Comparison of ENCODE assay signal across 13 mouse cellular contexts in the genomic region with DNA sequence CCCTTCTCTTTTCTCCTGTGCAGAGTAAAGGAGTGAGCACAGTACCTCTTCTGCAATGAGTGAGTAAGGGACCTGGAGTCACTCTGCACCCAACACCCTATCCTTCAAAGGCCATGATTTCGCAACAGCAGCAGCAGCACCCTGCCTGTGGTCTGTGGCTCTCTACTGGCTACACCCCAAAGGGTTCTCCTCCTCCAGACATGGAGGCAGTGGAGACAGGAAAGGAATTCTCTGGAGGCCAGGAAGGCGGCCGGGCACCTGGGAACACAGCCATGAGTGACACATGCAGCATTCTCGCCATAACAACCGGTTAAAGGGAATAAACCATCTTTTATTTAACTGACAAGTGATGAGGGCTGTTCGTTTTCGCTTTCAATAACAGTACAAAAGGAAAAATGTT.
DNase-seq lines count a peak whose midpoint lies in the region; ATAC-seq and TF ChIP-seq lines count a peak whose summit lies in the region.
"Had no signal": no experiment of that assay in that cellular context is flagged by ENCODE, and none has a peak within 500 bp of the region (broad histone marks: within the 10 kb centered on the region; RNA-seq: fewer than 3 reads in every experiment).

No protein-coding gene starts in this region.

- ATAC-seq in forebrain, embryonic 14.5 days, result no peak
- no peak for ATAC-seq in midbrain, embryonic 14.5 days (ENCODE audit: low FRiP score, low TSS enrichment)
- no peak for ATAC-seq in midbrain, embryonic 15.5 days (replicated peaks)

- no peaks in the 10 kb centered on the region for H3K4me1 ChIP-seq in forebrain, embryonic 14.5 days (ENCODE audit: control insufficient read depth, insufficient read depth, low read length)
- no peaks in the 10 kb centered on the region for H3K4me1 ChIP-seq in forebrain, embryonic 10.5 days
- H3K4me1 ChIP-seq in midbrain, embryonic 14.5 days (ENCODE audit: control insufficient read depth, insufficient read depth, low read length), result no peaks in the 10 kb centered on the region
- H3K4me1 ChIP-seq in midbrain, embryonic 15.5 days, result no peaks in the 10 kb centered on the region; the same call in 1 of the 2 replicates
- H3K4me1 ChIP-seq: liver, embryonic 15.5 days had no signal

- H3K27me3 ChIP-seq in forebrain, embryonic 14.5 days (replicated peaks; ENCODE audit: control insufficient read depth, insufficient read depth, low read length), result no peaks in the 10 kb centered on the region
- H3K27me3 ChIP-seq in forebrain, embryonic 10.5 days (ENCODE audit: poor library complexity, severe bottlenecking), result no peaks in the 10 kb centered on the region
- no peaks in the 10 kb centered on the region for H3K27me3 ChIP-seq in midbrain, embryonic 14.5 days (ENCODE audit: control insufficient read depth, insufficient read depth, low read length)
- no peaks in the 10 kb centered on the region for H3K27me3 ChIP-seq in midbrain, embryonic 15.5 days (replicated peaks)
- no peaks in the 10 kb centered on the region for H3K27me3 ChIP-seq in myocyte (ENCODE audit: control insufficient read depth, insufficient read depth, insufficient read length)
- H3K27me3 ChIP-seq: liver, embryonic 15.5 days had no signal

- H3K9me3 ChIP-seq in forebrain, embryonic 14.5 days (replicated peaks; ENCODE audit: control insufficient read depth, low read length), result no peaks in the 10 kb centered on the region
- H3K9me3 ChIP-seq in forebrain, embryonic 10.5 days, result peaks cover 11% of the 10 kb centered on the region; the same call in 1 of the 2 replicates
- no peaks in the 10 kb centered on the region for H3K9me3 ChIP-seq in midbrain, embryonic 14.5 days (ENCODE audit: control insufficient read depth, low read length)
- H3K9me3 ChIP-seq in midbrain, embryonic 15.5 days, result no peaks in the 10 kb centered on the region
- H3K9me3 ChIP-seq: liver, embryonic 15.5 days had no signal

- no peaks in the 10 kb centered on the region for H3K79me2 ChIP-seq in myocyte (ENCODE audit: control insufficient read depth, insufficient read depth)

- no peak overlapping the region for H3K4me2 ChIP-seq in forebrain, embryonic 14.5 days (ENCODE audit: low read length)
- H3K4me2 ChIP-seq in midbrain, embryonic 14.5 days (ENCODE audit: low read length), result no peak overlapping the region
- no peak overlapping the region for H3K4me2 ChIP-seq in midbrain, embryonic 15.5 days
- H3K4me2 ChIP-seq in myocyte (ENCODE audit: low read depth), result peak overlapping the region; percentile 42
- H3K4me2 ChIP-seq: embryonic facial prominence, embryonic 13.5 days; liver, embryonic 15.5 days; midbrain, embryonic 11.5 days had no signal

- DNase-seq in forebrain, embryonic 14.5 days (ENCODE audit: low spot score), result peak; percentile 48
- DNase-seq in forebrain, embryonic 10.5 days (ENCODE audit: extremely low spot score, low spot score), result no peak
- peak; percentile 20 for DNase-seq in midbrain, embryonic 14.5 days
- peak; percentile 11 to 17 for DNase-seq in cerebellum, postnatal 36 days
- DNase-seq in testis, postnatal 10 days (ENCODE audit: low spot score), result no peak
- DNase-seq in thymus, postnatal 4 days, result no peak
- DNase-seq: kidney, adult 8-10 months; spleen, adult 18-20 months had no signal

- WGBS in forebrain, embryonic 14.5 days, result 45% methylated on average over 7 of the region's 7 CpGs
- 84% methylated on average over 7 of the region's 7 CpGs for WGBS in forebrain, embryonic 10.5 days
- 51% methylated on average over 7 of the region's 7 CpGs for WGBS in midbrain, embryonic 14.5 days
- WGBS in midbrain, embryonic 15.5 days, result 61% methylated on average over 7 of the region's 7 CpGs

- no peak overlapping the region for H3ac ChIP-seq in myocyte (ENCODE audit: control insufficient read depth, insufficient read length)

- H3K36me3 ChIP-seq in forebrain, embryonic 14.5 days (ENCODE audit: control insufficient read depth, insufficient read depth, low read length), result no peaks in the 10 kb centered on the region
- H3K36me3 ChIP-seq in forebrain, embryonic 10.5 days (replicated peaks), result no peaks in the 10 kb centered on the region
- H3K36me3 ChIP-seq in midbrain, embryonic 14.5 days (ENCODE audit: control insufficient read depth, insufficient read depth, low read length), result no peaks in the 10 kb centered on the region
- H3K36me3 ChIP-seq in midbrain, embryonic 15.5 days (replicated peaks), result no peaks in the 10 kb centered on the region
- no peaks in the 10 kb centered on the region for H3K36me3 ChIP-seq in myocyte (ENCODE audit: control insufficient read depth, insufficient read depth)
- H3K36me3 ChIP-seq: embryonic facial prominence, embryonic 13.5 days; liver, embryonic 15.5 days had no signal

- H3K9ac ChIP-seq in forebrain, embryonic 14.5 days (ENCODE audit: low read length), result no peak overlapping the region
- no peak overlapping the region for H3K9ac ChIP-seq in midbrain, embryonic 14.5 days (replicated peaks; ENCODE audit: low read length)
- no peak overlapping the region for H3K9ac ChIP-seq in midbrain, embryonic 15.5 days
- H3K9ac ChIP-seq: embryonic facial prominence, embryonic 13.5 days; liver, embryonic 15.5 days had no signal

- H3K27ac ChIP-seq in forebrain, embryonic 14.5 days (ENCODE audit: low read depth, low read length), result no peak overlapping the region
- no peak overlapping the region; the same call in 1 of the 2 replicates for H3K27ac ChIP-seq in forebrain, embryonic 10.5 days
- no peak overlapping the region for H3K27ac ChIP-seq in midbrain, embryonic 14.5 days (replicated peaks; ENCODE audit: low read depth, low read length)
- no peak overlapping the region for H3K27ac ChIP-seq in midbrain, embryonic 15.5 days
- H3K27ac ChIP-seq: liver, embryonic 15.5 days had no signal

- no peak overlapping the region for H3K4me3 ChIP-seq in forebrain, embryonic 14.5 days (ENCODE audit: low read depth, low read length)
- H3K4me3 ChIP-seq in forebrain, embryonic 10.5 days, result no peak overlapping the region
- no peak overlapping the region for H3K4me3 ChIP-seq in midbrain, embryonic 14.5 days (replicated peaks; ENCODE audit: low read depth, low read length)
- H3K4me3 ChIP-seq in midbrain, embryonic 15.5 days, result no peak overlapping the region
- H3K4me3 ChIP-seq in myocyte, result no peak overlapping the region
- H3K4me3 ChIP-seq: embryonic facial prominence, embryonic 13.5 days; liver, embryonic 15.5 days had no signal

- TF ChIP-seq POLR2A in myocyte (IDR thresholded peaks at IDR 0.05; ENCODE audit: insufficient read length, low read depth), result no peak

TF ChIP-seq in myocyte, 11 proteins besides CTCF, POLR2A, EP300 and RAD21:
- TF ChIP-seq MYOD1 (IDR thresholded peaks at IDR 0.05; ENCODE audit: control insufficient read depth in 1 of 3, insufficient read length in 2 of 3, low read depth in 2 of 3) (no peak), REST (IDR thresholded peaks at IDR 0.05; ENCODE audit: insufficient read depth, insufficient read length) (no peak), CEBPB (IDR thresholded peaks at IDR 0.05; ENCODE audit: insufficient read depth, poor library complexity, severe bottlenecking) (peak; percentile 96), USF1 (IDR thresholded peaks at IDR 0.05; ENCODE audit: low read depth) (no peak), TCF3 (IDR thresholded peaks at IDR 0.05; ENCODE audit: insufficient read length, low read depth) (no peak)

Comparison
In these comparisons a context has a peak if more than half of its experiments do, and no peak if none do; other contexts are left out.
1. DNase-seq: peak in forebrain, embryonic 14.5 days (single experiment), midbrain, embryonic 14.5 days (single experiment) and cerebellum, postnatal 36 days (2 of 2); none in forebrain, embryonic 10.5 days (single experiment), testis, postnatal 10 days (single experiment) and thymus, postnatal 4 days (single experiment).